Mouse (Mus musculus): ENCODE results near the gene Gm20388.

GRCm38 (mm10) chr8:121553831-121554475, 1643.3 kb downstream of the Gm20388 start:
- TF ChIP-seq GATA1 (IDR thresholded peaks at IDR 0.05; ENCODE audit: low read length) (no peak), TAL1 (IDR thresholded peaks at IDR 0.05; ENCODE audit: low read length) (no peak)

All from erythroblast, embryonic 14.5 days (primary cell).